8 mouse cellular contexts compared by ENCODE assay signal in genomic region chr11:59201216-59202002, GRCm38 (mm10). TPM values are rescaled to one million over a fixed set of nuclear protein-coding genes. Genes with fewer than 3 reads are reported as not detected.
DNase-seq lines count a peak whose midpoint lies in the region; ATAC-seq and TF ChIP-seq lines count a peak whose summit lies in the region.

No protein-coding gene starts in this region.

- WGBS in cerebellum, adult 2 months: 32% methylated on average over 16 of the region's 16 CpGs
- 38% methylated on average over 16 of the region's 16 CpGs for WGBS in forebrain, embryonic 13.5 days
- WGBS in liver, embryonic 16.5 days (ENCODE audit: insufficient replicate concordance): 11% methylated on average over 16 of the region's 16 CpGs

- peak overlapping the region; percentile 81 for H3K9ac ChIP-seq in forebrain, embryonic 13.5 days
- H3K9ac ChIP-seq in liver, embryonic 16.5 days (ENCODE audit: low read depth, low read length): peak overlapping the region; percentile 83

- H3K4me2 ChIP-seq in forebrain, embryonic 13.5 days: peak overlapping the region; percentile 93
- H3K4me2 ChIP-seq in liver, embryonic 16.5 days (ENCODE audit: low read depth, low read length): peak overlapping the region; percentile 96

- H3K27ac ChIP-seq in cerebellum, adult 2 months (ENCODE audit: insufficient read depth, low read length): no peak overlapping the region
- no peak overlapping the region for H3K27ac ChIP-seq in forebrain, embryonic 13.5 days
- H3K27ac ChIP-seq in liver, embryonic 16.5 days (ENCODE audit: low read length): peak overlapping the region; percentile 88

- H3K4me3 ChIP-seq in cerebellum, adult 2 months (replicated peaks; ENCODE audit: insufficient read depth, low read depth, low read length): peak overlapping the region; percentile 93
- peak overlapping the region; percentile 74 for H3K4me3 ChIP-seq in forebrain, embryonic 13.5 days
- peak overlapping the region; percentile 93 for H3K4me3 ChIP-seq in liver, embryonic 16.5 days (ENCODE audit: low read depth, low read length)

- no peaks in the 10 kb centered on the region for H3K9me3 ChIP-seq in forebrain, embryonic 13.5 days (replicated peaks)
- no peaks in the 10 kb centered on the region for H3K9me3 ChIP-seq in liver, embryonic 16.5 days (replicated peaks; ENCODE audit: control insufficient read depth, low read length)

- H3K4me1 ChIP-seq in cerebellum, adult 2 months (ENCODE audit: control insufficient read depth, insufficient read depth, low read length): no peaks in the 10 kb centered on the region
- peaks cover 19% of the 10 kb centered on the region for H3K4me1 ChIP-seq in forebrain, embryonic 13.5 days
- H3K4me1 ChIP-seq in liver, embryonic 16.5 days (ENCODE audit: control insufficient read depth, low read depth, low read length): peaks cover 22% of the 10 kb centered on the region

- no peak for TF ChIP-seq CTCF in cerebellum, adult 2 months (IDR thresholded peaks at IDR 0.05; ENCODE audit: borderline replicate concordance, insufficient read depth, low read depth, low read length)

- TF ChIP-seq POLR2A in cerebellum, adult 2 months (IDR thresholded peaks at IDR 0.05; ENCODE audit: borderline replicate concordance, insufficient read depth, low read length): no peak

- no peaks in the 10 kb centered on the region for H3K27me3 ChIP-seq in cerebellum, adult 2 months (ENCODE audit: control insufficient read depth, insufficient read depth, low read length)
- H3K27me3 ChIP-seq in forebrain, embryonic 13.5 days: no peaks in the 10 kb centered on the region
- no peaks in the 10 kb centered on the region for H3K27me3 ChIP-seq in liver, embryonic 16.5 days (ENCODE audit: control insufficient read depth, insufficient read depth, low read depth, low read length)

- peaks cover 22% of the 10 kb centered on the region for H3K36me3 ChIP-seq in forebrain, embryonic 13.5 days (ENCODE audit: poor library complexity, severe bottlenecking)
- H3K36me3 ChIP-seq in liver, embryonic 16.5 days (ENCODE audit: control insufficient read depth, insufficient read depth): peaks cover 7% of the 10 kb centered on the region; the same call in 1 of the 2 replicates

- no peak for DNase-seq in cerebellum, adult 2 months
- peak; percentile 32 for DNase-seq in A20 (ENCODE audit: low read depth, low spot score)
- DNase-seq in right cerebral cortex, postnatal 10 days (ENCODE audit: low spot score in 2 of 2): no peak
- no peak for DNase-seq in embryo, embryonic 11 days
- DNase-seq in thymus, postnatal 10 days (ENCODE audit: low spot score in 2 of 2): no peak

- ATAC-seq in cerebellum, adult (ENCODE audit: insufficient number of reproducible peaks, low FRiP score, low TSS enrichment): no peak
- ATAC-seq in forebrain, embryonic 13.5 days: peak; percentile 17; the same call in 1 of the 2 replicates
- no peak for ATAC-seq in liver, embryonic 16.5 days (ENCODE audit: low read depth)

RNA-seq across cellular contexts. Expression of gene Mrpl55, which starts 0.9 kb away (rescaled TPM):
- 53.9 and 57.3 TPM in 2 replicates for polyA plus RNA-seq in cerebellum, adult 2 months (2012; rRNA removed)
- 103 TPM in 2 replicates for polyA plus RNA-seq in forebrain, embryonic 13.5 days (2015; fragmentation: Nextera tagmentation; extraction: Ambion mirVana)
- 43.1 and 44.3 TPM in 2 replicates for polyA plus RNA-seq in liver, embryonic 16.5 days (2015; fragmentation: Nextera tagmentation; extraction: Ambion mirVana)

RNA-seq across cellular contexts. Expression of gene 2310033P09Rik, which starts 6.7 kb away (rescaled TPM):
- polyA plus RNA-seq in cerebellum, adult 2 months (2012; rRNA removed): 28.4 and 29.6 TPM in 2 replicates
- polyA plus RNA-seq in forebrain, embryonic 13.5 days (2015; fragmentation: Nextera tagmentation; extraction: Ambion mirVana): 32.3 and 35.1 TPM in 2 replicates
- 14.6 and 15.1 TPM in 2 replicates for polyA plus RNA-seq in liver, embryonic 16.5 days (2015; fragmentation: Nextera tagmentation; extraction: Ambion mirVana)

RNA-seq across cellular contexts. Expression of gene Guk1, which starts 9.4 kb away (rescaled TPM):
- 207 and 235 TPM in 2 replicates for polyA plus RNA-seq in cerebellum, adult 2 months (2012; rRNA removed)
- 127 and 131 TPM in 2 replicates for polyA plus RNA-seq in forebrain, embryonic 13.5 days (2015; fragmentation: Nextera tagmentation; extraction: Ambion mirVana)
- polyA plus RNA-seq in liver, embryonic 16.5 days (2015; fragmentation: Nextera tagmentation; extraction: Ambion mirVana): 55.0 TPM in 2 replicates

RNA-seq across cellular contexts. Expression of gene Gjc2, which starts 18.4 kb away (rescaled TPM):
- polyA plus RNA-seq in cerebellum, adult 2 months (2012; rRNA removed): 47.5 and 57.1 TPM in 2 replicates
- not detected in 2 replicates for polyA plus RNA-seq in forebrain, embryonic 13.5 days (2015; fragmentation: Nextera tagmentation; extraction: Ambion mirVana)
- 0.08 and 0.20 TPM in 2 replicates for polyA plus RNA-seq in liver, embryonic 16.5 days (2015; fragmentation: Nextera tagmentation; extraction: Ambion mirVana)

RNA-seq across cellular contexts. Expression of gene Arf1, which starts 26.7 kb away (rescaled TPM):
- 514 and 515 TPM in 2 replicates for polyA plus RNA-seq in cerebellum, adult 2 months (2012; rRNA removed)
- polyA plus RNA-seq in forebrain, embryonic 13.5 days (2015; fragmentation: Nextera tagmentation; extraction: Ambion mirVana): 570 and 595 TPM in 2 replicates
- polyA plus RNA-seq in liver, embryonic 16.5 days (2015; fragmentation: Nextera tagmentation; extraction: Ambion mirVana): 251 and 257 TPM in 2 replicates
